In genomic region chr6:52601117-52601516, GRCm38 (mm10) we compare ENCODE assay signal across 9 mouse cellular contexts. TPM values are rescaled to one million over a fixed set of nuclear protein-coding genes. Genes with fewer than 3 reads are reported as not detected.
A peak's percentile ranks its signal among the peaks of the same experiment; 100 is the strongest.
DNase-seq lines count a peak whose midpoint lies in the region; ATAC-seq and TF ChIP-seq lines count a peak whose summit lies in the region.
"Had no signal": no experiment of that assay in that cellular context is flagged by ENCODE, and none has a peak within 500 bp of the region (broad histone marks: within the 10 kb centered on the region; RNA-seq: fewer than 3 reads in every experiment).

No protein-coding gene starts in this region.

- no peaks in the 10 kb centered on the region for H3K4me1 ChIP-seq in hindbrain, postnatal 0 days (ENCODE audit: insufficient read depth, low read length)
- no peaks in the 10 kb centered on the region for H3K4me1 ChIP-seq in liver, postnatal 0 days (ENCODE audit: insufficient read depth)
- H3K4me1 ChIP-seq in thymus, adult 2 months (replicated peaks; ENCODE audit: control insufficient read depth, insufficient read depth, low read length) = no peaks in the 10 kb centered on the region; the same call in 1 of the 2 replicates

- H3K4me2 ChIP-seq in hindbrain, postnatal 0 days (ENCODE audit: low read depth, low read length) = no peak overlapping the region
- H3K4me2 ChIP-seq in liver, postnatal 0 days (ENCODE audit: low read depth, low read length) = no peak overlapping the region
- H3K4me2 ChIP-seq: limb, embryonic 13.5 days had no signal

- H3K4me3 ChIP-seq in hindbrain, postnatal 0 days (ENCODE audit: low read length) = no peak overlapping the region
- H3K4me3 ChIP-seq in liver, postnatal 0 days (ENCODE audit: low read depth, low read length) = no peak overlapping the region
- H3K4me3 ChIP-seq in thymus, adult 2 months (ENCODE audit: control insufficient read depth, insufficient read depth, low read length) = no peak overlapping the region
- H3K4me3 ChIP-seq: limb, embryonic 13.5 days had no signal

- peak; percentile 76 for TF ChIP-seq CTCF in hindbrain, postnatal 0 days (IDR thresholded peaks at IDR 0.05; ENCODE audit: low read depth)
- TF ChIP-seq CTCF in liver, postnatal 0 days (IDR thresholded peaks at IDR 0.05; ENCODE audit: low read depth) = peak; percentile 68
- TF ChIP-seq CTCF in thymus, adult 2 months (IDR thresholded peaks at IDR 0.05; ENCODE audit: borderline replicate concordance, control insufficient read depth, extremely low read depth, insufficient read depth, low read length, poor library complexity) = no peak

- no peaks in the 10 kb centered on the region for H3K36me3 ChIP-seq in hindbrain, postnatal 0 days (ENCODE audit: insufficient read depth, low read length)
- H3K36me3 ChIP-seq in liver, postnatal 0 days (replicated peaks; ENCODE audit: insufficient read depth, low read length) = no peaks in the 10 kb centered on the region
- no peaks in the 10 kb centered on the region for H3K36me3 ChIP-seq in thymus, adult 2 months (ENCODE audit: control insufficient read depth, insufficient read depth, low read length)
- H3K36me3 ChIP-seq: limb, embryonic 13.5 days had no signal

- no peak for TF ChIP-seq EP300 in liver, postnatal 0 days (IDR thresholded peaks at IDR 0.05; ENCODE audit: low read depth)

- H3K9me3 ChIP-seq in hindbrain, postnatal 0 days (ENCODE audit: low read length) = no peaks in the 10 kb centered on the region
- H3K9me3 ChIP-seq in liver, postnatal 0 days (ENCODE audit: low read length) = no peaks in the 10 kb centered on the region
- H3K9me3 ChIP-seq: limb, embryonic 13.5 days had no signal

- H3K27ac ChIP-seq in hindbrain, postnatal 0 days = no peak overlapping the region
- 0 out of 2 replicates have a peak overlapping the region, but pooled peaks have one; percentile 66 for H3K27ac ChIP-seq in liver, postnatal 0 days (ENCODE audit: low read depth)
- H3K27ac ChIP-seq in thymus, adult 2 months (ENCODE audit: control insufficient read depth, insufficient read depth, low read length) = no peak overlapping the region
- H3K27ac ChIP-seq: limb, embryonic 13.5 days had no signal

- no peak for ATAC-seq in CD4-positive, CD25-positive, alpha-beta regulatory T cell, adult 4 months
- ATAC-seq in hindbrain, postnatal 0 days = no peak
- ATAC-seq in liver, postnatal 0 days = no peak

- no peaks in the 10 kb centered on the region for H3K27me3 ChIP-seq in hindbrain, postnatal 0 days (ENCODE audit: insufficient read depth, low read length)
- H3K27me3 ChIP-seq in liver, postnatal 0 days (ENCODE audit: insufficient read depth, low read length) = no peaks in the 10 kb centered on the region
- no peaks in the 10 kb centered on the region for H3K27me3 ChIP-seq in thymus, adult 2 months (ENCODE audit: control insufficient read depth, insufficient read depth, low read length)
- H3K27me3 ChIP-seq: limb, embryonic 13.5 days had no signal

- no peak for TF ChIP-seq POLR2A in thymus, adult 2 months (IDR thresholded peaks at IDR 0.05; ENCODE audit: control insufficient read depth, extremely low read depth, insufficient read depth, low read length, poor library complexity)

- H3K9ac ChIP-seq in hindbrain, postnatal 0 days (replicated peaks; ENCODE audit: low read length) = no peak overlapping the region
- H3K9ac ChIP-seq in liver, postnatal 0 days (replicated peaks) = no peak overlapping the region
- H3K9ac ChIP-seq: limb, embryonic 13.5 days had no signal

- peak; percentile 65 for DNase-seq in CD4-positive, CD25-positive, alpha-beta regulatory T cell, adult 2 months (ENCODE audit: low read depth, low spot score)
- DNase-seq in layer of hippocampus, adult 11-12 months (ENCODE audit: low spot score) = peak; percentile 48
- DNase-seq in layer of hippocampus, adult 9-11 months = no peak
- DNase-seq in adrenal gland, postnatal 10 days = peak; percentile 57
- DNase-seq in hindbrain, postnatal 0 days (ENCODE audit: low spot score) = peak; percentile 79
- peak; percentile 40 for DNase-seq in liver, postnatal 0 days
- DNase-seq in thymus, adult 2 months = peak; percentile 49

- 66% methylated on average over 4 of the region's 4 CpGs for WGBS in hindbrain, postnatal 0 days
- WGBS in liver, postnatal 0 days (ENCODE audit: insufficient replicate concordance) = 37% methylated on average over 4 of the region's 4 CpGs
- WGBS in thymus, adult 2 months = 57% methylated on average over 4 of the region's 4 CpGs

RNA-seq across cellular contexts. Expression of gene Hibadh, which starts 39.1 kb away (rescaled TPM):
- 10 to 100 TPM; 42.2 to 43.0 TPM for polyA plus RNA-seq in CD4-positive, CD25-positive, alpha-beta regulatory T cell, adult 4 months (2017; shearing (Covaris generic))
- total RNA-seq in adrenal gland, postnatal 10 days (2021) = 100 to 1,000 TPM; 219 to 227 TPM
- 24.8 and 35.3 TPM in 2 replicates for total RNA-seq in hindbrain, postnatal 0 days (2014; rRNA removed)
- 71.9 and 78.6 TPM in 2 replicates for polyA plus RNA-seq in hindbrain, postnatal 0 days (2015; fragmentation: Nextera tagmentation; extraction: Ambion mirVana)
- 110 and 117 TPM in 2 replicates for polyA plus RNA-seq in liver, postnatal 0 days (2015; fragmentation: Nextera tagmentation; extraction: Ambion mirVana)
- polyA plus RNA-seq in thymus, adult 2 months (2012; rRNA removed) = 56.0 and 66.5 TPM in 2 replicates
